Mouse (Mus musculus) intestine, embryonic 15.5 days (tissue): Measurements from ENCODE around the gene Tut7. TPM values are rescaled to one million over a fixed set of nuclear protein-coding genes. Genes with fewer than 3 reads are reported as not detected.
"Not testable (repeated sequence)": the region's sequence is repeated elsewhere in the genome, so short reads cannot be mapped to it uniquely, and the experiment has no call there.

Source experiments
- ATAC-seq: fragments of 200-750 bp; cut with Nextera tagmentation; 2 replicates; pipeline ENCODE4 v1.8.0; 2017; ENCODE audit warnings: moderate TSS enrichment, moderate library complexity
- H3K27ac ChIP-seq: fragments of 300-500 bp; sonication (generic); 2 replicates; pipeline ENCODE4 v1.5.1; 2015; ENCODE audit warnings: mild to moderate bottlenecking, inconsistent platforms
- H3K27me3 ChIP-seq: fragments of 300-500 bp; sonication (generic); replicated peaks from 2 replicates; pipeline ENCODE4 v1.6.1; 2015; ENCODE audit warnings: inconsistent platforms
- H3K36me3 ChIP-seq: fragments of 300-500 bp; sonication (generic); 2 replicates; pipeline ENCODE4 v1.6.1; 2015; ENCODE audit warnings: inconsistent platforms
- H3K4me1 ChIP-seq: fragments of 300-500 bp; sonication (generic); replicated peaks from 2 replicates; pipeline ENCODE4 v1.6.1; 2015; ENCODE audit warnings: inconsistent platforms
- H3K4me2 ChIP-seq: fragments of 300-500 bp; sonication (generic); replicated peaks from 2 replicates; pipeline ENCODE4 v1.6.1; 2015; ENCODE audit warnings: mild to moderate bottlenecking, inconsistent platforms
- H3K4me3 ChIP-seq: fragments of 300-500 bp; sonication (generic); replicated peaks from 2 replicates; pipeline ENCODE4 v1.5.1; 2015; ENCODE audit warnings: inconsistent platforms
- H3K9ac ChIP-seq: fragments of 300-500 bp; sonication (generic); 2 replicates; pipeline ENCODE4 v1.6.1; 2015; ENCODE audit warnings: inconsistent platforms
- H3K9me3 ChIP-seq: fragments of 300-500 bp; sonication (generic); 2 replicates; pipeline ENCODE4 v1.6.1; 2016; ENCODE audit warnings: inconsistent platforms
- WGBS: fragments of 180-500 bp; shearing (Covaris S2); methylation state at CpG from one replicate; pipeline ENCODE4 v1.1.7; 2015; 5-methylcytosine and 5-hydroxymethylcytosine counted together
- polyA plus RNA-seq: library from polyadenylated mRNA; unstranded; fragments of >200 nt; fragmentation: Nextera tagmentation; extraction: Ambion mirVana; gene quantifications from 2 replicates; pipeline ENCODE4 v1.2.1, GENCODE M21; 2015

The Tut7 gene
- polyA plus RNA-seq, 1 experiment from 2014 or later: 43.6 TPM

DNA sequence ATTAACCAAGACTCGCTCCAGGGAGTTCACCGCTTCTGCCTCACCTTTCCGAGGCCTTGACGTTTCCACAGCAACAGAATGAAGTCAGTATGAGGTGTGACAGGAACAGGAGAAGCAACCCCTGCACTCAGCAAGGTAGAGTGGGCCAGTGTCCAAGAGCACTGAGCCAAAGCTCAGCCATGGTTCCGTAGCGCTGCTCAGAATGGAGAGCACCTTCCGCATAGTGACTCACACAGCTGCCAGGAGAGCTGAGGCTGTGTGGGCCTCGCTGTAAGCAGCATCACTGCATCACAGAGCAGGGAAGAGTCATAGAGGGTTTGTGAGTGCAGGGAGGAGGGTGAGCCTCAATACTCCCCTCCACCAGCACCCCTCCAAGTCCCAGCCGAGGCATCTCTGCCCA is 76.2 kb downstream of the Tut7 start, which contains the start of gene 1700014D04Rik:
TSS of gene 1700014D04Rik (minus strand) at position 42 of the 400 bp plus-strand sequence.
- Histone ChIP-seq H3K9ac (no peak within 1 kb of the TSS), H3K9me3 (no peaks in the 10 kb centered on the region), H3K27ac (no peak within 1 kb of the TSS), H3K4me2 (no peak within 1 kb of the TSS), H3K4me1 (no peaks in the 10 kb centered on the region), H3K27me3 (no peaks in the 10 kb centered on the region), H3K36me3 (no peaks in the 10 kb centered on the region), H3K4me3 (no peak within 1 kb of the TSS)
- ATAC-seq: no peak
- WGBS: 84% methylated on average over 9 of the region's 9 CpGs

DNA sequence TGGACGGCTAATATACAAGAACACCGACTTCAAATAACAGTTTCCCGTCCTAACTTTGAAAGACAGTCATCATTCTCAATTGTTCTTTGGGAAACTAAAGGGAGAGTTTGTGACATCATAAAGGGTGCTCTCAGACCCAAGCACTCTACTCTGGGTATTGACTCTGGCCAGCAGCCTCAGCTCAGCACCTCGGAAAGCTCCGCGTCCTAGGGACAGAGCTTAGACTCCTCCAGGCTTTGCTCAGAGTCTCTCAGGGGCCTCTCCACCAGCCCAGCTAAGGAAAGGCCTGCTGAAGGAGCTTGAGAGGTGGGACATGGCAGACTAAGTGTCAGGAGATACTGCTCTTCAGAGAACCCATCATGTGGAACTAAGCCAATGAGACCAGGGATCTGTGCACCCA is 76.8 kb downstream of the Tut7 start:
- no peaks in the 10 kb centered on the region for H3K27me3 ChIP-seq
- H3K9me3 ChIP-seq: no peaks in the 10 kb centered on the region
- no peak overlapping the region for H3K4me3 ChIP-seq
- no peaks in the 10 kb centered on the region for H3K4me1 ChIP-seq
- no peak for ATAC-seq
- no peaks in the 10 kb centered on the region for H3K36me3 ChIP-seq
- H3K9ac ChIP-seq: no peak overlapping the region
- WGBS: 80% methylated on average over 5 of the region's 6 CpGs
- H3K4me2 ChIP-seq: no peak overlapping the region
- no peak overlapping the region for H3K27ac ChIP-seq

DNA sequence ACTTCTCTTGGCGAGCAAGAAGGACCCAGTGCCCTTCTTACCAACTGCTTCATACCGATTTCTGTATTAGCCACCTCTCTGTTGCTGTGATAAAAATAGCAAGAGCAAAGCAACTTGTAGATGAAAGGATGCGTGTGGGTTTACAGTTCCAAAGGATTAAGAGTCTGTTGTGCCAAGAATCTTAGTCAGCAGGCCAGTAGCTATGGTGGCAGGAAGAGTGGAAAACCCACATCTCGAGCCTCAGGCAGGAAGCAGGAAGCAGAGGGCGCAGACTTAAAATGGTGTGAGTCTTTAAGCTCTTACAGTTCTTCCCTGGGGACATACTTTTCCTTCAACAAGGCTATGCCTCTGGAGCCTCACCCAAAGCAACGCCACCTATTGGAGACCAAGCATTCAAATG is 77.5 kb downstream of the Tut7 start:
- H3K4me2 ChIP-seq: no peak overlapping the region
- no peak overlapping the region for H3K27ac ChIP-seq
- no peaks in the 10 kb centered on the region for H3K36me3 ChIP-seq
- no peaks in the 10 kb centered on the region for H3K9me3 ChIP-seq
- H3K4me1 ChIP-seq: no peaks in the 10 kb centered on the region
- H3K4me3 ChIP-seq: no peak overlapping the region
- no peak for ATAC-seq
- 83% methylated on average over 6 of the region's 6 CpGs for WGBS
- no peaks in the 10 kb centered on the region for H3K27me3 ChIP-seq
- no peak overlapping the region for H3K9ac ChIP-seq

DNA sequence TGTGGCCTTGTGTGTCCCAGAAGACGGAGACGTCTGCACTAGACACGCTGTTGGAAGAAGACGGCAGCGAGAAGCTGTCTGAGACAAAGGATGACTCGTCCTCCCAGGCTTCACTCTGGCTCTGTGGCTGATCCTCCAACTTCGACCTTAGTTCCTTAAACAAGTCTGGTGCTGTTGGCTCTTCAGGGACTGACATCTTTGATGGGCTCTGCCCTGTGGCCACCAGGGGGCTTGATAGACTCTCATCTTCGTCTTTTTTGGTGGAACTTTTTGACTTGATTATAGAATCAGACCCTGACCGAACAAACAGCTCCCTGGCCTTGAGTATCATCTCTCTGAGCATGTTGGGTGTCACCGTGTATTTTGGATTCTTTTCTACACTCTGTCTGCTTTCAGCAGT is 81.2 kb downstream of the Tut7 start:
- no peaks in the 10 kb centered on the region for H3K27me3 ChIP-seq
- no peak overlapping the region for H3K4me3 ChIP-seq
- no peak for ATAC-seq
- H3K4me2 ChIP-seq: no peak overlapping the region
- no peak overlapping the region for H3K9ac ChIP-seq
- no peak overlapping the region for H3K27ac ChIP-seq
- H3K4me1 ChIP-seq: no peaks in the 10 kb centered on the region
- no peaks in the 10 kb centered on the region for H3K9me3 ChIP-seq
- WGBS: 71% methylated on average over 10 of the region's 10 CpGs
- no peaks in the 10 kb centered on the region for H3K36me3 ChIP-seq

DNA sequence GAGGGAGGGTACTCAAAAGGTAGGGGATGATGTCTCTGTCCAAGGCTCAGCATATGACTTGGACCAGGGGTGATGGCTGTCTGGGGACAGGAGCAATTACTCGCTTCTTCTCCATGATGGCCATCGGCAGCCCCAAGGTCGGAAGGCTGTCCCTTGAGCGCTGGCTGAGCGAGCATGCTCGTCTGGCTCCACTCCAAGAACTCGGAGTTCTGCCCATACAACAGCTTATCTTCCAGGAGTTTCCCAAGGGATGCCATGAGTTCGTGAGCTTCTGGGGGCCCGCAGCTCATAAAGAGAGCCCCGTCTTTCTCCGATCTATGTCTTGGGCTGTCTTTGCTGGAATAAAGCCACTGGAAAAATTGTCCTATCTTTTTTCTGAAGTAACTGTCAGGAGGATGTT is 81.9 kb downstream of the Tut7 start:
- H3K9me3 ChIP-seq: no peaks in the 10 kb centered on the region
- no peak overlapping the region for H3K4me3 ChIP-seq
- 85% methylated on average over 11 of the region's 11 CpGs for WGBS
- no peaks in the 10 kb centered on the region for H3K36me3 ChIP-seq
- H3K27me3 ChIP-seq: no peaks in the 10 kb centered on the region
- no peak overlapping the region for H3K9ac ChIP-seq
- no peak for ATAC-seq
- no peak overlapping the region for H3K27ac ChIP-seq
- H3K4me2 ChIP-seq: no peak overlapping the region
- no peaks in the 10 kb centered on the region for H3K4me1 ChIP-seq

DNA sequence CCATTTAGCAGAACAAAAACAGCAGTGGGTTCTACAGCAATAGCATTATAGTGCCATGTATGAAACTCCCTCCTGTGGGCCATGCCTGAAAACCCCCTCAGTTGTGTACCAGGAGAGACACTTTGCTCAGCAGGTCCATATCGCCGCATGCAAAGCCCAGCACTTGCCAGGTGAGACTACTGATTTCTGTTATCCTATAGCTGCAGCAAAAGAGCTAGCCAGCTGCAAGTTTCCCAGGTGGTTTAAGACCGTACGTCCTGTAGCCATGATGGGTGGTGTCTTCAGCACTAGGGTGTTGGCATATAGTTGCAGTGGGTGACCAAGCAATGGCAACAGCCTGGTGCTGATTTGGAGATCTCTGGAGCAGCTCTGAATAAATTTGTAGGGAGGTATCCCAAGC is 83.5 kb downstream of the Tut7 start:
- Histone ChIP-seq H3K9me3 (no peaks in the 10 kb centered on the region), H3K4me2 (no peak overlapping the region), H3K4me3 (no peak overlapping the region), H3K27me3 (no peaks in the 10 kb centered on the region), H3K9ac (no peak overlapping the region), H3K27ac (no peak overlapping the region), H3K36me3 (no peaks in the 10 kb centered on the region), H3K4me1 (no peaks in the 10 kb centered on the region)
- WGBS: 87% methylated on average over 4 of the region's 4 CpGs
- ATAC-seq: no peak

DNA sequence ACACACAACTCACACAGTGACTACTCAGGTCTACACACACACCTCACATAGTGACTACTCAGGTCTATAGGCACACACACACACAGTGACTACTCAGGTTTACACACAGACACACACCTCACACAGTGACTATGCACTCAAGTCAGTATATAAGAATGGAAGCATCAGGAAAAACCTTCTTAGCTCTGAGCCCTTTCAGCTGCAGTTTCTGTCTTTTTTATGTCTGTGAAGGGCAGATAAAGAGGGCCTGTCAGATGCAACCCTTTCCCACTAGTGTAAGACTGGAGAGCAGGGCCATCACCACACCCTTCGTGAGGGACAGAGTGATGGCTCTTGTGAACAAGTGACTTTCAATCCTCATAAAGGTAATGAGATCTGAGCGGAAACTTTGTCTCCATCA is 84.5 kb downstream of the Tut7 start:
- Histone ChIP-seq H3K9me3 (no peaks in the 10 kb centered on the region), H3K36me3 (no peaks in the 10 kb centered on the region), H3K27ac (no peak overlapping the region), H3K9ac (no peak overlapping the region), H3K4me2 (no peak overlapping the region), H3K4me1 (no peaks in the 10 kb centered on the region), H3K4me3 (no peak overlapping the region), H3K27me3 (no peaks in the 10 kb centered on the region)
- ATAC-seq: no peak
- WGBS: 78% methylated on average over 2 of the region's 2 CpGs

DNA sequence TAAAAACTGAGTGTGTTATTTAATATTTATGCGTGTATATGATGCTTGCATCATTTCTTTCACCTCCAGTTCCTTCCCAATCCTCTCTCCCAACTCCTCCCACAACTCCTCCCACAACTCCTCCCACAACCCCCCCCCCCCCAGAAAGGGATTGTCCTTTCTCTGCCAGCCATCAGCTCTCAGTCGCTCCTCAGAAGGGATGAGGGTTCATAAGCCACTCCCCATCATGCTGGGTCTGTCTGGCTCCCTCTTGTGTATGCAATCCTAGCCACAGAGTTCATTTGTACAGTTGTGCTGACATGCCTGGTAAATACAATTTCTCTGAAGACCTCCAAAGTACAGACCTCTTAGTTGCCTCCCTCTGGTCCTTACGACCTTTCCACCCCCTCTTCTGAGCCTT is 87.8 kb downstream of the Tut7 start:
- 0 out of 2 replicates have a peak, but pooled peaks cover 3% of the 10 kb centered on the region for H3K27me3 ChIP-seq
- H3K4me2 ChIP-seq: no peak overlapping the region
- ATAC-seq: peak; percentile 65
- no peak overlapping the region for H3K9ac ChIP-seq
- H3K36me3 ChIP-seq: no peaks in the 10 kb centered on the region
- H3K4me1 ChIP-seq: no peaks in the 10 kb centered on the region
- H3K4me3 ChIP-seq: no peak overlapping the region
- no peaks in the 10 kb centered on the region for H3K9me3 ChIP-seq
- no peak overlapping the region for H3K27ac ChIP-seq
- WGBS: 22% methylated on average over 3 of the region's 3 CpGs

DNA sequence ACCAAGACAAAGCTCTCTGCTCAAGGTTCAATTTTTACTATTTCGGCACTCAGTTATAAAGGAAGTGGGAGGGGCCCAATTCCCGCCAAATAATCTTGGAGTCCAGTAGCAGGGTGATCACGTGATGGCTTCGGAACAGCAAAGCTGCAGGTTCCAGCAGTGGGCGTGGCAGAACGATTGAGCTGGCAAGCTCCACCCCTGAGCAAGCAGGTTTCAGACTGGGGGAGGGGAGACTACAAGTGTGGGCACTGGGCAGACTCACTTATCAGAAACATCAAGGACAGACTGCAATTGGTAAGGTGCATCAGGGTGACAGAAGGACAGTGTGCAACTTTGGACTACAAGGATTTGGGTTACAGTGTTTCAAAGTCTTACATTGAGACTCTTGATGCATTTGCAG is 88.6 kb downstream of the Tut7 start:
- H3K4me3 ChIP-seq, H3K27me3 ChIP-seq, H3K36me3 ChIP-seq, H3K9me3 ChIP-seq, H3K27ac ChIP-seq, H3K9ac ChIP-seq, H3K4me1 ChIP-seq: not testable (repeated sequence)
- 0 out of 2 replicates have a peak overlapping the region, but pooled peaks have one; percentile 6 for H3K4me2 ChIP-seq
- peak; percentile 41 for ATAC-seq
- WGBS: 28% methylated on average over 6 of the region's 6 CpGs

DNA sequence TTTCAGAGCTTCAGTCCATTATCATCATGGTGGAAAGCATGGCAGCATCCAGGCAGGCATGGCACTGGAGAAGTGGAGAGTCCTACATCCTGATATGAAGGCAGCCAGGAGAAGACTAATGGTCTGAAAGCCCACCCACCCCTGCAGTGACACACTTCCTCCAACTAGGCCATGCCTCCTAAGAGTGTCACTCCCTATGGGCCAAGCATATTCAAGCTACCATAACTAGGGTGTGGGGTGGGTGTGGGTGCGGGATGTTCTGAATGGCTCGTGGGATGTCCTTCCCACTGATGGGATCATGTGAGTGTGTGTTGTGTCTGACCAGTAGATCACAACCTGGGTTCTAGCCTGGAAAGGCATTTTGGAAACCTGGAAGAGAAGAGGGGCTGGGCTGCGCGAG is 89.0 kb downstream of the Tut7 start:
- H3K9ac ChIP-seq: no peak overlapping the region
- H3K27me3 ChIP-seq: 0 out of 2 replicates have a peak, but pooled peaks cover 3% of the 10 kb centered on the region
- H3K4me1 ChIP-seq: no peaks in the 10 kb centered on the region
- H3K9me3 ChIP-seq: no peaks in the 10 kb centered on the region
- no peak overlapping the region for H3K4me3 ChIP-seq
- H3K36me3 ChIP-seq: no peaks in the 10 kb centered on the region
- no peak overlapping the region for H3K4me2 ChIP-seq
- ATAC-seq: peak; percentile 39; the same call in 1 of the 2 replicates
- 76% methylated on average over 4 of the region's 4 CpGs for WGBS
- H3K27ac ChIP-seq: no peak overlapping the region

DNA sequence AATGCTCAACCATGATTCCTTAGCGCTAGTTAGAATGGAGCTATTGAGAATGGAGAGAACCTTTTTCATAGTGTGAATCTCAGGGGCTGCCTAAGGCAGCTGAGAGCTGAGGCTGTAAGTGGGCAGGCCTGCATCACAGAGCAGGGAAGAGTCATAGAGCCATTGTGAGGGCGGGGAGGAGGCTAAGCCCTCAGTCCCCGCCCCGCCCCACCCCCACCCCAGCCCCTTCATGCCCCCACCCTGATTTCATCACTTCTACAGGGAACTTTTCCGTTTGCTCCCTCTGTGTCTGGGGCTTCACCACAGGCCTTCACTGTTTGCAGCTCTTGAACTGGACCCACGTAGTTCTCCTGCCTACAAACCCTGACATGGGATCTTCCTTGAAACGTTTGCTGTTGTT is 91.3 kb downstream of the Tut7 start, which contains the start of gene Spata31d1d:
TSS of gene Spata31d1d (minus strand) at position 101 of the 400 bp plus-strand sequence.
- ATAC-seq: no peak
- 36% methylated on average over 7 of the region's 7 CpGs for WGBS
- H3K4me2 ChIP-seq: no peak within 1 kb of the TSS
- no peak within 1 kb of the TSS for H3K4me3 ChIP-seq
- no peaks in the 10 kb centered on the region for H3K36me3 ChIP-seq
- no peaks in the 10 kb centered on the region for H3K9me3 ChIP-seq
- 0 out of 2 replicates have a peak, but pooled peaks cover 3% of the 10 kb centered on the region for H3K27me3 ChIP-seq
- H3K27ac ChIP-seq: no peak within 1 kb of the TSS
- no peak within 1 kb of the TSS for H3K9ac ChIP-seq
- peaks cover 3% of the 10 kb centered on the region; the same call in 1 of the 2 replicates for H3K4me1 ChIP-seq

DNA sequence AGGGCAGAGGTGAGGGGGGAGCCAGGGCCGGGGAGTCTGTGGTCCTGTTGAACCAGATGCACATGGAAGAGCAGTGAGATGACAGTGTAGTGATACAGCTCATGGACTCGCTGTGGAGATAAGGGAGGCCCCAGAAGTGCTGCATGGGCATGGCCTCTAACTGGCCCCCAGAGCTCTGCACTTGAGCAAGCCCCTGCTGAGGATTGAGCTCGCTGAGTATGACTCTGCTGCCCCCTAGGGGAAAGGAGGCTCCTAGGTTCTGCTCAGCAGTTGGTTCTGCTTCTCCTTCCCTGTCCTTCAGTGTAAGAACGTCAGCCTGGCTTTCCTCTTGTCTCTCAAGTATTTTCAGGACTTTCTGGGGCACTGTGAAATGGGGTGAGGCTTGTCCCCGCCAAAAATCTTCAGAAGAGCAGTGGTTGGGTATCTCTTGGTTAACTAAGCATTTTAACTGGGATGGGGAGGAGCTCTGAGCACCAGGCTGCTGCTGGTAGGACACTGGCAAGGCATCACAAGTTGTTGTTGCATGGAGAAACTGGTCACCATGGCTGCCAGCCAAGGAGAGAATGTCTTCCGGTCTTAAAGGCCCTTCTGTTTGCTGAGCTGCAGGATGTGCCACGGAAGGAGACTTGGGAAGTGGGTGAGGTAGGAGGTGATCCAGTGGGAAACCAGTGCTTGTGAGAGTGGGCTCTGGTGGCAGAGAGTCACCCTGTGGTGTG is 94.4 kb downstream of the Tut7 start:
- no peak overlapping the region for H3K4me3 ChIP-seq
- no peak overlapping the region for H3K27ac ChIP-seq
- H3K4me1 ChIP-seq: peaks cover 3% of the 10 kb centered on the region; the same call in 1 of the 2 replicates
- WGBS: 24% methylated on average over 7 of the region's 7 CpGs
- ATAC-seq: peak; percentile 92
- 0 out of 2 replicates have a peak overlapping the region, but pooled peaks have one; percentile 11 for H3K4me2 ChIP-seq
- no peaks in the 10 kb centered on the region for H3K9me3 ChIP-seq
- no peak overlapping the region; the same call in 1 of the 2 replicates for H3K9ac ChIP-seq
- 0 out of 2 replicates have a peak, but pooled peaks cover 3% of the 10 kb centered on the region for H3K27me3 ChIP-seq
- no peaks in the 10 kb centered on the region for H3K36me3 ChIP-seq
